Mouse (Mus musculus): ENCODE data around the gene Spns1. TPM values are rescaled to one million over a fixed set of nuclear protein-coding genes. Genes with fewer than 3 reads are reported as not detected.

Spns1 gene
- polyA plus RNA-seq, 1 experiment from 2014 or later = 54.3 TPM

- no peak for ATAC-seq (ENCODE audit: low read depth)
- WGBS = 77% methylated on average over 6 of the region's 6 CpGs
These were observed 19.4 kb downstream of the Spns1 start for GRCm38 (mm10) chr7:126357838-126358237.

GRCm38 (mm10) chr7:126356793-126357591 lies 20.3 kb downstream of the Spns1 start:
- no peaks in the 10 kb centered on the region for H3K27me3 ChIP-seq (ENCODE audit: control insufficient read depth, insufficient read depth, low read depth, low read length)
- H3K9me3 ChIP-seq (ENCODE audit: control insufficient read depth, low read length) = no peaks in the 10 kb centered on the region
- no peak overlapping the region for H3K4me3 ChIP-seq (ENCODE audit: low read length)
- no peaks in the 10 kb centered on the region for H3K4me1 ChIP-seq (replicated peaks; ENCODE audit: control insufficient read depth, insufficient read depth, low read length)
- H3K27ac ChIP-seq (ENCODE audit: low read length) = no peak overlapping the region
- H3K4me2 ChIP-seq (ENCODE audit: low read depth, low read length) = no peak overlapping the region
- H3K36me3 ChIP-seq (ENCODE audit: control insufficient read depth, insufficient read depth, low read length) = no peaks in the 10 kb centered on the region
- H3K9ac ChIP-seq (ENCODE audit: low read length) = no peak overlapping the region
- WGBS = 41% methylated on average over 7 of the region's 7 CpGs
- ATAC-seq (ENCODE audit: low read depth) = no peak

More at GRCm38 (mm10) chr7:126357838-126358237, 19.4 kb downstream of the Spns1 start:
- Histone ChIP-seq H3K27me3 (ENCODE audit: control insufficient read depth, insufficient read depth, low read depth, low read length) (no peaks in the 10 kb centered on the region), H3K9me3 (ENCODE audit: control insufficient read depth, low read length) (no peaks in the 10 kb centered on the region), H3K4me2 (ENCODE audit: low read depth, low read length) (no peak overlapping the region), H3K36me3 (ENCODE audit: control insufficient read depth, insufficient read depth, low read length) (no peaks in the 10 kb centered on the region), H3K27ac (ENCODE audit: low read length) (no peak overlapping the region), H3K4me1 (replicated peaks; ENCODE audit: control insufficient read depth, insufficient read depth, low read length) (no peaks in the 10 kb centered on the region), H3K9ac (ENCODE audit: low read length) (no peak overlapping the region), H3K4me3 (ENCODE audit: low read length) (no peak overlapping the region)

DNA sequence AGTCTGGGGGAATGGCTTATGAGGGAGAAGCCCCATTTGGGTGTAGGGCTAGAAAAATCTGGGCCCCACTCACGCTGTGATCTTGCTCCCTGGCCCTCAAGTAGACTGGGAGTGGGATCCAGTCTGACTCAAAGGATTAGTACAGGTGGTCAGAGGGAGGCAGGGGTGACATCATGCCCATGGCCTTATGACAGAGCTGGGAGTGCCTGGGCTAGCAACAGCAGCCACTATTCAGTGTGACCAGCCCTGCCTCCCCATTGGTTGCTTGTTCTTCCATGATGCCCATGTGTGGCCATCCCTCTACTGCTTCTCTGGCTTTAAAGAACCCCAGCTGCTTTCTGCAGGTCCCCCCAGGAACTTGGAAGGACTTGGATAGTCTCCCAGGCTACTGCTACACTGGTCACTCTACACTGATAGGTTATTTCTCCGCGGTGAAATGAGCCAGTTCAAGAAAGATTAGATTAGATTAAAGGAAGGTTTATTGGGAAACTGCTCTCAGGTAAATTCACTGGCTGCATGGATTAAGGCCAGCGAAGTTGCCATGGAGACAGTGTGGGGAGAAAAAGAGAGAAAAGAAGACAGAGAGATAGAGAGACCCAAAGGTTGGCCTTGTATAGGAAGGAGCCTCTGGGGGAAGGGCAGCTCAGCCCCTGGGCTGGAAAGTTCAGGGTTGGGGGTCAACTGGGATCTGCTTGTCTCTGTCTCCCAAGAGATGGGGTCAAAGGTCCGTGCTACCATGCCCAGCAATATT lies 21.2 kb downstream of the Spns1 start:
- no peak overlapping the region for H3K4me2 ChIP-seq (ENCODE audit: low read depth, low read length)
- no peak overlapping the region for H3K4me3 ChIP-seq (ENCODE audit: low read length)
- no peak overlapping the region for H3K9ac ChIP-seq (ENCODE audit: low read length)
- H3K9me3 ChIP-seq (ENCODE audit: control insufficient read depth, low read length) = no peaks in the 10 kb centered on the region
- H3K27me3 ChIP-seq (ENCODE audit: control insufficient read depth, insufficient read depth, low read depth, low read length) = no peaks in the 10 kb centered on the region
- WGBS = 51% methylated on average over 5 of the region's 5 CpGs
- no peak overlapping the region for H3K27ac ChIP-seq (ENCODE audit: low read length)
- H3K4me1 ChIP-seq (replicated peaks; ENCODE audit: control insufficient read depth, insufficient read depth, low read length) = no peaks in the 10 kb centered on the region
- no peaks in the 10 kb centered on the region for H3K36me3 ChIP-seq (ENCODE audit: control insufficient read depth, insufficient read depth, low read length)
- ATAC-seq (ENCODE audit: low read depth) = no peak

DNA sequence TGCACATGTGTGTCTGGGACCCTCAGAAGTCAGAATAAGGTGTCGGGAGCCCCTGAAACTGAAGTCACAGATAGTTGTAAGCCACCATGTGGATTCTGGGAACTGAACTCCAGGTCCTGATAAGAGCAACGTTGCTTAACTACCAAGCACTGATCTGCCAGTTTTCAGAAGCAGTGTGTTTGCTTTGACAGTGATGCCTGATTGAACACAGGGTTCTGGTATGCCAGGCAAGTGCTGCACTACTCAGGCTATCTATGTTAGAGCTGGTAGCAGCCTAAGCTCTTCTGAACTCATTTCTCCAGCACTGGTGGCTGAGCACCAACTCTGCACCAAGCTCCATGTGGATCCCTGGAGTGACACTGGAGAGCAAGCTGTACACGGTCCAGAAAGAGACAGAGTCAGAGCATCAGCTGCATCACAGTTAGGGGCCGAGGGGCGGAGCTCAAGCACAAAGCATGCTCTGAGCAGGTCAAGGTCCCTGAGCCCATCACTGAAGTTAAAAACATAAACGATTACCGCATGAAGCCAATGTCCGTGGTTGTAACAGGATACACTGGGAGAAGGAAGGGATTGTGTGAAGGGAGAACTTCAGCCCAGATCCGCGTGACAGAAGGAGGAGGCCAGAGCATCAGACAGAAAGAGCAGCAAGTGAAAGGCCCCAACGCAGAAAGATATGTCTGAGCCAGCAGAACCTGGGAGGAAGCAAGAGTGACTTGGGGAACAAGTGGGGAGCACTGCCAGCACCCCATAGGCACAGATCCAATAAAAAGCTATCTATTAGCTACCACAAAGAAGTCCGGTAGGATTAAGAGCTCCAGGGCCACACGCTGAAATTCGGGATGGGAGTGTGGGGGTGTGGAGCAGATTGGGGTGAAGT lies 22.3 kb downstream of the Spns1 start:
- no peak for ATAC-seq (ENCODE audit: low read depth)
- no peak overlapping the region for H3K4me2 ChIP-seq (ENCODE audit: low read depth, low read length)
- no peak overlapping the region for H3K4me3 ChIP-seq (ENCODE audit: low read length)
- H3K27me3 ChIP-seq (ENCODE audit: control insufficient read depth, insufficient read depth, low read depth, low read length) = no peaks in the 10 kb centered on the region
- H3K36me3 ChIP-seq (ENCODE audit: control insufficient read depth, insufficient read depth, low read length) = no peaks in the 10 kb centered on the region
- H3K9ac ChIP-seq (ENCODE audit: low read length) = no peak overlapping the region
- no peak overlapping the region for H3K27ac ChIP-seq (ENCODE audit: low read length)
- 45% methylated on average over 14 of the region's 14 CpGs for WGBS
- no peaks in the 10 kb centered on the region for H3K4me1 ChIP-seq (replicated peaks; ENCODE audit: control insufficient read depth, insufficient read depth, low read length)
- H3K9me3 ChIP-seq (ENCODE audit: control insufficient read depth, low read length) = no peaks in the 10 kb centered on the region

DNA sequence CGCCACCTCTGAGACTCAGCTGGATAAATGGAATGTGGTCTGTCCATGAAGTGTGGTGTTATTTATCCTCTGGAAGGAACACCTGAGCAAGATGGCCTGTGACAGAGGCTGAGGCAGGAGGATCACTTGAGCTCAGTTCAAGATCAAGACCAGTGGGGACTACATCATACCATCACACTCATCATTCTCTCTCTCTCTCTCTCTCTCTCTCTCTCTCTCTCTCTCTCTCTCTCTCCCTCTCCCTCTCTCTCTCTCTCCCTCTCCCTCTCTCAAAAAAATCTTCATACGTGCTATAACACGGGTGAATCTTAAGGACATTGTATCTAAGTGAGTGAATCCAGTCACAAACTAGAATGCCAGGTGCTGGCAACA lies 23.3 kb downstream of the Spns1 start:
- H3K4me1 ChIP-seq (replicated peaks; ENCODE audit: control insufficient read depth, insufficient read depth, low read length) = no peaks in the 10 kb centered on the region
- H3K9me3 ChIP-seq (ENCODE audit: control insufficient read depth, low read length) = no peaks in the 10 kb centered on the region
- no peak overlapping the region for H3K4me3 ChIP-seq (ENCODE audit: low read length)
- 80% methylated on average over 3 of the region's 3 CpGs for WGBS
- no peak overlapping the region for H3K4me2 ChIP-seq (ENCODE audit: low read depth, low read length)
- no peaks in the 10 kb centered on the region for H3K27me3 ChIP-seq (ENCODE audit: control insufficient read depth, insufficient read depth, low read depth, low read length)
- H3K27ac ChIP-seq (ENCODE audit: low read length) = no peak overlapping the region
- ATAC-seq (ENCODE audit: low read depth) = no peak
- H3K36me3 ChIP-seq (ENCODE audit: control insufficient read depth, insufficient read depth, low read length) = no peaks in the 10 kb centered on the region
- H3K9ac ChIP-seq (ENCODE audit: low read length) = no peak overlapping the region

DNA sequence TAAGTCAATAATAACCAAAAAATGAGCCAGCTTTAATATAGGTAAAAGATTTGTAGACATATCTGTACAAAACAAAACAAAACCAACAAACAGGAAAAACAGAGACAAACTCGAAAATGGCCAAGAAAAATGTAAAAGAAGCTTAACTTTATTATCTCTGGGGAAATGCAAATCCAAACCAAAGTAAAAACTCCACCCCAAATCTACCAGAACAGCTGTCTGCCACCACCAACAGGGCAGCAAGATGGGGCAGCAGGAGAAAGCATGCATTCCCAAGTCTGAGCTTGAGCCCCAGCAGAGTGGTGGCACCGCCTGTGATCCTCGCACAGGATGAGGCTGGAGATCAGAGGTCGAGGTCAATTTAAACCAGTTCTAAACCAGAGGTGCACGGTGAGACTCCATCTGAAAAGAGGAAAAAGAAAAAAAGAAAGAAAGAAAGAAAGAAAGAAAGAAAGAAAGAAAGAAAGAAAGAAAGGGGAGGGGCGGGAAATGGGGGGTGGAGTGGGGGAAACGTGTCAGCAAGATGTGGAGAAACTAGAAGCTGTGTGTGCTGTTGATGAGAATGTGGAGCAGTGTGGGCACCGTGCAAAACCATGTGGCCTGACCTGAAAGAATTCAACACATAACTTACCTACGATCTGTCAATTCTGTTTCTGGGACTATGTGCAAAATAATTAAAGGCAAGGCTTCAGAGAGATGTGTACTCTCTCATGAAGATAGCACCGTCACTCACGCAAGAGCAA lies 23.8 kb downstream of the Spns1 start:
- no peaks in the 10 kb centered on the region for H3K9me3 ChIP-seq (ENCODE audit: control insufficient read depth, low read length)
- H3K4me3 ChIP-seq (ENCODE audit: low read length) = no peak overlapping the region
- H3K9ac ChIP-seq (ENCODE audit: low read length) = no peak overlapping the region
- no peak overlapping the region for H3K4me2 ChIP-seq (ENCODE audit: low read depth, low read length)
- no peaks in the 10 kb centered on the region for H3K4me1 ChIP-seq (replicated peaks; ENCODE audit: control insufficient read depth, insufficient read depth, low read length)
- H3K27me3 ChIP-seq (ENCODE audit: control insufficient read depth, insufficient read depth, low read depth, low read length) = no peaks in the 10 kb centered on the region
- no peak for ATAC-seq (ENCODE audit: low read depth)
- H3K27ac ChIP-seq (ENCODE audit: low read length) = no peak overlapping the region
- H3K36me3 ChIP-seq (ENCODE audit: control insufficient read depth, insufficient read depth, low read length) = no peaks in the 10 kb centered on the region
- 57% methylated on average over 11 of the region's 11 CpGs for WGBS

DNA sequence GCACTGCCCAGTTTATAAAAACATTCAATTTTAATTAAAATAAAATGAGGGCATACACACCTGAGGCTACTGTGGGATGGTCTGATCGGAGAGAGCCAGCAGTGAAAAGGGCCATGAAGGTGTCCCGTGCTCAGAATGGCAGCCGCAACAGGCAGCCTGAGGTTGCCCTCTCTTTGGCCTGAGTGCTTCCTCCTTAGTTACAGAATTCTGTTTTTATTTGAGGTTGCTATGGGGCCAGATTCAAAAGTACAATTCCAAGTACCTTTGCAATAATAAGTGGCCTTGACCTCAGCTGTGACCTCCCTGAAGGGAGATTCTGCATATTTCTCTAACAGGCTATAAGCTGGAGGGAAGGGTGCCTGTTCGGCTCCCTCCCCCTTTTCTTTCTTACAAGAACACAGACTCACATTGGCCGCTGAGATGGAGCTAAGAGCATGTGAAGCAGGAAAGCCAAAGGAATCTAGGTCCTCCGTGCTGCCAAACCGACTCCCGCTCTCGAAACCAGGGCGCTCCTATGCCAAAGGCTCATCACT lies 25.8 kb downstream of the Spns1 start:
- Histone ChIP-seq H3K36me3 (ENCODE audit: control insufficient read depth, insufficient read depth, low read length) (no peaks in the 10 kb centered on the region), H3K27ac (ENCODE audit: low read length) (no peak overlapping the region), H3K4me2 (ENCODE audit: low read depth, low read length) (peak overlapping the region; percentile 12), H3K4me1 (replicated peaks; ENCODE audit: control insufficient read depth, insufficient read depth, low read length) (no peaks in the 10 kb centered on the region), H3K4me3 (ENCODE audit: low read length) (peak overlapping the region; percentile 5; the same call in 1 of the 2 replicates), H3K27me3 (ENCODE audit: control insufficient read depth, insufficient read depth, low read depth, low read length) (no peaks in the 10 kb centered on the region), H3K9ac (ENCODE audit: low read length) (no peak overlapping the region), H3K9me3 (ENCODE audit: control insufficient read depth, low read length) (no peaks in the 10 kb centered on the region)
- peak; percentile 54; the same call in 1 of the 2 replicates for ATAC-seq (ENCODE audit: low read depth)
- WGBS = 37% methylated on average over 10 of the region's 10 CpGs

GRCm38 (mm10) chr7:126350748-126351418 lies 26.4 kb downstream of the Spns1 start:
- peak overlapping the region; percentile 12 for H3K4me2 ChIP-seq (ENCODE audit: low read depth, low read length)
- H3K4me1 ChIP-seq (replicated peaks; ENCODE audit: control insufficient read depth, insufficient read depth, low read length) = no peaks in the 10 kb centered on the region
- no peaks in the 10 kb centered on the region for H3K36me3 ChIP-seq (ENCODE audit: control insufficient read depth, insufficient read depth, low read length)
- H3K27me3 ChIP-seq (ENCODE audit: control insufficient read depth, insufficient read depth, low read depth, low read length) = no peaks in the 10 kb centered on the region
- H3K27ac ChIP-seq (ENCODE audit: low read length) = no peak overlapping the region
- H3K9me3 ChIP-seq (ENCODE audit: control insufficient read depth, low read length) = no peaks in the 10 kb centered on the region
- no peak overlapping the region for H3K9ac ChIP-seq (ENCODE audit: low read length)
- no peak for ATAC-seq (ENCODE audit: low read depth)
- peak overlapping the region; percentile 5 for H3K4me3 ChIP-seq (ENCODE audit: low read length)
- 47% methylated on average over 20 of the region's 20 CpGs for WGBS

Data from lung, embryonic 16.5 days (tissue).